Mouse (Mus musculus): ENCODE data around the gene Serp2.

Gene Serp2

DNA sequence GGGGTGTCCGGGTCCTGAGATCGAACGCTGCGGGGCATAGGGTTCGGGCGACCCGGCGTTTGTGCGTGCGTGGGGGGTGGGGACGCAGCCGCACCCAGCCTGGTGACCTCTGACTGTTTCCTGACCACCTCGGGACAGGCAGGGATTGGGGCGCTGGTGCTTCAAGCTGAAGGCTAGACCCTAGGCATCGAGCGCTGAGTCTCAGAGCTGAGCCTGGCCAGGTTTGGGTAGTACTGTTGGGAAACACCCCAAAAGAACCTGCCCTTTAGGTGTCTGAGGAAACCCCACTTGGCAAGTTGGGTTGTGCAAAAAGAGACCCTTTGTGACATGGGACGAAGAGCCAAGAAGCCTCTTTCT lies at the start of gene Serp2:
TSS of gene Serp2 (minus strand) at position 38 of the 357 bp plus-strand sequence.
- no peak for DNase-seq

GRCm38 (mm10) chr14:76605931-76606534 lies 49.3 kb upstream of the Serp2 start:
- DNase-seq = no peak

- DNase-seq = no peak
Observed at GRCm38 (mm10) chr14:76604012-76604411, 47.3 kb upstream of the Serp2 start.

- no peak for DNase-seq
Observed at GRCm38 (mm10) chr14:76601654-76602053, 45.0 kb upstream of the Serp2 start.

- no peak for DNase-seq
Observed at GRCm38 (mm10) chr14:76600391-76600790, 43.7 kb upstream of the Serp2 start.

DNA sequence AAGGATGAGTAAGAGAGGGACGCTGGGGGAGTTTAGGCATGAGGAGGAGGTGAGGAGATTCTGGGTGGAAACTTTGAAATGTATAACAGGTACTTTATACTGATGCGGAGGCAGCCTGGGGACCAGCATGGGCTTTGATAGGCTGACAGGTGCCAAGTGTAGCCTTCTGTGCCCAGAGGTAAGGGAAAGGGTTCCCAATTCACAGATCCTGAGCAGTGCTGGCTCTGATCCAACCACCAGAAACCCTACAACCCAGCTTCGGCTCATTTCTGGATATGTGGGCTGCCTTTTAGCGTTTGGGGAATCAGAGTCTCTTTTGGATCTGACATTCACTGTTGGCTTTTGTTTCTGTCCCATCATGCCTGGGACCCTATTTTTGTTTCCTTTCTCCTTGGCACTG lies 43.0 kb upstream of the Serp2 start:
- DNase-seq = no peak

- DNase-seq = peak; percentile 44
Observed at GRCm38 (mm10) chr14:76598518-76599216, 42.0 kb upstream of the Serp2 start.

DNA sequence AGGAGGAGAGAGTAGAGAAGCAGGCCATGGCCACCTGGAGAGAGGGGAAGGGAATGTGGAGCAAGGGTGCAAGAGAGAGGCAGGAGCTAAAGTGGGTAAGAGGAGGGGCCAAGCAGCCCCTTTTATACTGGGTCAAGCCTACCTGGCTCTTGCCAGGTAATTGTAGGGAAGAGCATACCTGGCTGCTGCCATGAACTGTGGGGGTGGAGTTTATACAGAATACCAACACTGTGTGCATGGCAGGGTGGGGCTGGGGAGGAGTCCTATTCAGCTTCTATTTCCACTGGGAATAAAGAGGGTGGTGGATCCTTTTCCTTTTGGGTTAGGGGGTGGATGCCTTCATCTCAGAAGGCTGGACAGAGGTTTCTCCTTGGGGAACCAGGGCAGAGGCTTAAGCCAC lies 41.1 kb upstream of the Serp2 start:
- DNase-seq = no peak

- no peak for DNase-seq
Observed at GRCm38 (mm10) chr14:76595048-76595859, 38.6 kb upstream of the Serp2 start.

GRCm38 (mm10) chr14:76594351-76594885 lies 37.7 kb upstream of the Serp2 start:
- DNase-seq = no peak

DNA sequence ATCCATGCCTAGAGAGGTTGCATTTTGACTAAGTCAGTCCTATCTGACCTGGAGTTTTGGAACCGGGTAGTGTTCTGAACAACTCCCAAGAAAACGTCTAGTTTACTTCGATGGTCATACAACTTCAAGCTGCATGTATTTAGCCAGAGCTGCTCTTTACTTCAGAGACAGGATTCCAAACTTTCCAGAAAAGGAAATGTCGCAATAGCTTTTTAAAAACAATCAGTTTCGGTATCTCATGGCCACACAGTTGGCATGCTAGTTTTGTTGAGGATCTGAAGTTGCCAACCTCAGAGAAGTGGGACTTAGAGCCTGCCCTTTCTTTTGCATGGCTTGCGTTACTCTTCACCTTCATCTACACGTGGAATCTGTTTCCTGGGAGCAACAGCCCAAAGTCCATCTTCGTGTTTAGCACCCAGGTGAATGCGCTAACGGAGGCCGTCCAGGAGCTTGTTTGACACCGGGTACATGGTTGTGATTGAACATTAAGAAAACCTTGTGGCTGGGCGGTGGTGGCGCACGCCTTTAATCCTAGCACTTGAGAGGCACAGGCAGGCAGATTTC lies 37.0 kb upstream of the Serp2 start:
- DNase-seq = no peak

- no peak for DNase-seq
Observed at GRCm38 (mm10) chr14:76592721-76593120, 36.0 kb upstream of the Serp2 start.

GRCm38 (mm10) chr14:76592090-76592489 lies 35.4 kb upstream of the Serp2 start:
- DNase-seq = no peak

DNA sequence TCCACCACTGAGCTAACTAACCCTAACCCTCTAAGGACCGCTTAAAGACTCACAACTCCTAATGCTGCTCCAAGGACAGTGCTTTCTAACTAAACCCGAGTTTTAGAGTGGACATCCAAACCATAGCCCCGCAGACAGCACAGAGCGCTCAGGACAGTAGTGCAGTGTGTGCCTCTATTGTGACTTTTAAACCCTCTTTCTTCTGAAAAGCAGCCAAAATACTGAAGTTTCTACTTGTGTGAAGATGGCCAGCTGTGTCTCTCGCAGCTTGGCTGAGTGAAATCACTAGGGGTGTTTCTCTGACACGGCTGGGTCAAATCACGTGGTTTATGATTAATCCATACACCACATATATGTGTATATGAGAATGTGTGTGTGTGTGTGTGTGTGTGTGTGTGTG lies 33.4 kb upstream of the Serp2 start:
- no peak for DNase-seq

- DNase-seq = no peak
Observed at GRCm38 (mm10) chr14:76589671-76590070, 33.0 kb upstream of the Serp2 start.

- no peak for DNase-seq
Observed at GRCm38 (mm10) chr14:76585831-76586405, 29.2 kb upstream of the Serp2 start.

DNA sequence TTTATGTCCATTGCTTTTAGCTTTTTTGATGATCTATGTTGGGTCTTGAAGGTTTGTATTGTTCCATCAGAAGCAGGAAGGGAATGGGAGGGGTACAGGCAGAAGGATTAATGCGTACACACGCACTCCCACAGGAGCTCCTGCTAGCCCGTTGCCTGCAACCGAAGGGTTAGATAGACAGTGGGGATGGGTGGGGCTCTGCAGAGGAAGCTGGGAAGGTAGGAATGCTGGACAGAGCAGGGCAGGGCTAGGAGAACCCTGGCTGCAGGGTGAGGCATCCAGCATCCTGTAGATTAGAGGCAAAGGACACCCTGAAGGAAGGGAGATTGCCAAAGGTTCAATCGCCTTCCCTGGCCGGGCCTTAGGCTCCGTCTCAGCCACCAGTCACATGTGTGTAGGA lies 27.3 kb upstream of the Serp2 start:
- no peak for DNase-seq

DNA sequence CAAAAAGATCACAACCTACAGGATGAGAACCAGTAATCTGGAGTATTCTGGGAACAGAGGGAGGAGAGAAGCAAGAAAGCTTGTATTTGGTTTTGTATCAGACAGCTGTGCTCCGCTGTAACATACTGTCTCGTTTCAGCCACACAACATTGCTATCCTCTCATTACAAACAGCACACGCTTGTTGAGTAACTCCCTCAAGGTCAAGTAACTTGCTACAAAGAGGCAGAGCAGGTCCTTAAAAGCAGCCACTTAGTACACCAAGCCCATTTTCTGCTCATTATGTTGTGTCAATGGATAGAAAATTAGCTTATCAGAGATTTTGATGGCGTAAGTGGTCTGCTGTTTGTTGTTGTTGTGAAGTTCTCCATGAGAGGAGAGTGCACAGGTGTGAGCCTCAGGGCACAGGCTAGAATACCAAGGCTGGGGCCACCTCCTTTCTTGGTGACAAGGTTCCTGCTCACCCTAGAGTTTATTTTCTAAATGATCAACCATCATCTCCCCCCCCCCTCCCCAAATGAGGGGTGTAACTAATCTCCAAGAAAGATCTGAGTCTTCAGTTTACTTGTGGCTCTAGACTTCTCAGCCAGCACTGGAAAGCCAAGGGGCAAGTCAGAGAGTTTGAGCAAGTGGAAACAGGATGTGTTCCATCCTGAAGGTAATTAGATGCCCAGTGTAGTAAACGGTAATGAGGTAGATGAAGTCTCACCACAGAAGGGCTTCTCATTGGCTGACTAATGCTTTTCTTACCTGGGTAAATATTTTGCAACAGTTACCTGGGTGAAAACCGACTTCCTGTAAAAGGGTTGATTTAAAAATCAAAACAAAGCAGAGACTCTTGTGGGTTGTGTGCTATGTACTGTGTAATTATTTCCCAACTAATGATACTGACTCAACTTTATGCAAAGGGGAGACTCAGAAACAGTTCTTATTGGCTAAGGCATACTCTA lies 25.6 kb upstream of the Serp2 start:
- DNase-seq = no peak

GRCm38 (mm10) chr14:76579660-76580061 lies 23.0 kb upstream of the Serp2 start:
- no peak for DNase-seq

GRCm38 (mm10) chr14:76577840-76578239 lies 21.2 kb upstream of the Serp2 start:
- DNase-seq = no peak

DNA sequence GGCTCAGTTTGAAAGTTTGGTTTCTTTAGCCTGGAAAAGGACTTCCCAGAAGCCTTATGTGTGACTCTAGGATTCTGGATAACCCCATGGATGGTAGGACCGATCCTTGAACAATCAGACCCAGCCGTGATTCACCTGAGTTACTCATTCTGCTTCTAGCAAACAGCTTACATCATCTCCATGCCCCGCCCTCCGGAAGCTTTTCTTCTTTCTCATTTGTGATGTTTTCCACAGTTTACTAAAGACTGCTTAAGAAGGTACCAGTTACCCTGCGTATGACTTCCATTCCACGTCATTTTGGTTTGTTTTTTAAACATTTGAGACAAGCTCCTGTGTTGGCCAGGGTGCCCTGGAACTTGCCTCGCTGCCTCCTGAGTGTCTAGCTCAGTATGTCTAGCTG lies 13.6 kb upstream of the Serp2 start:
- DNase-seq = no peak

Data from lung, postnatal 14 days (tissue).